Mouse (Mus musculus) forebrain, embryonic 12.5 days (tissue): ENCODE data around the gene Naa30. TPM values are rescaled to one million over a fixed set of nuclear protein-coding genes. Genes with fewer than 3 reads are reported as not detected.
"Not testable (repeated sequence)": the region's sequence is repeated elsewhere in the genome, so short reads cannot be mapped to it uniquely, and the experiment has no call there.

Source experiments
- ATAC-seq: fragments of 200-750 bp; cut with Nextera tagmentation; 2 replicates; pipeline ENCODE4 v1.8.0; 2017; ENCODE audit warnings: moderate TSS enrichment; ENCODE audit not compliant: low FRiP score
- H3K27ac ChIP-seq: fragments of 300-500 bp; sonication (generic); 2 replicates; pipeline ENCODE4 v1.5.1; 2016; ENCODE audit warnings: mild to moderate bottlenecking
- H3K27me3 ChIP-seq: fragments of 300-500 bp; sonication (generic); 2 replicates; pipeline ENCODE4 v1.6.1; 2016; ENCODE audit warnings: mild to moderate bottlenecking
- H3K36me3 ChIP-seq: fragments of 300-500 bp; sonication (generic); replicated peaks from 2 replicates; pipeline ENCODE4 v1.6.1; 2016; ENCODE audit warnings: mild to moderate bottlenecking
- H3K4me1 ChIP-seq: fragments of 300-500 bp; sonication (generic); 2 replicates; pipeline ENCODE4 v1.6.1; 2016
- H3K4me2 ChIP-seq: fragments of 300-500 bp; sonication (generic); 2 replicates; pipeline ENCODE4 v1.6.1; 2016; ENCODE audit warnings: mild to moderate bottlenecking, moderate library complexity
- H3K4me3 ChIP-seq: fragments of 300-500 bp; sonication (generic); replicated peaks from 2 replicates; pipeline ENCODE4 v1.5.1; 2016; ENCODE audit warnings: mild to moderate bottlenecking
- H3K9ac ChIP-seq: fragments of 300-500 bp; sonication (generic); 2 replicates; pipeline ENCODE4 v1.6.1; 2016; ENCODE audit warnings: mild to moderate bottlenecking
- H3K9me3 ChIP-seq: fragments of 300-500 bp; sonication (generic); 2 replicates; pipeline ENCODE4 v1.6.1; 2016
- WGBS: fragments of 180-500 bp; shearing (Covaris S2); methylation state at CpG from one replicate; pipeline ENCODE4 v1.1.7; 2016; 5-methylcytosine and 5-hydroxymethylcytosine counted together
- polyA plus RNA-seq: library from polyadenylated mRNA; unstranded; fragments of >200 nt; fragmentation: Nextera tagmentation; extraction: Ambion mirVana; gene quantifications from 2 replicates; pipeline ENCODE4 v1.2.1, GENCODE M21; 2016

The Naa30 gene
- polyA plus RNA-seq, 1 experiment from 2014 or later, result 21.9 TPM

DNA sequence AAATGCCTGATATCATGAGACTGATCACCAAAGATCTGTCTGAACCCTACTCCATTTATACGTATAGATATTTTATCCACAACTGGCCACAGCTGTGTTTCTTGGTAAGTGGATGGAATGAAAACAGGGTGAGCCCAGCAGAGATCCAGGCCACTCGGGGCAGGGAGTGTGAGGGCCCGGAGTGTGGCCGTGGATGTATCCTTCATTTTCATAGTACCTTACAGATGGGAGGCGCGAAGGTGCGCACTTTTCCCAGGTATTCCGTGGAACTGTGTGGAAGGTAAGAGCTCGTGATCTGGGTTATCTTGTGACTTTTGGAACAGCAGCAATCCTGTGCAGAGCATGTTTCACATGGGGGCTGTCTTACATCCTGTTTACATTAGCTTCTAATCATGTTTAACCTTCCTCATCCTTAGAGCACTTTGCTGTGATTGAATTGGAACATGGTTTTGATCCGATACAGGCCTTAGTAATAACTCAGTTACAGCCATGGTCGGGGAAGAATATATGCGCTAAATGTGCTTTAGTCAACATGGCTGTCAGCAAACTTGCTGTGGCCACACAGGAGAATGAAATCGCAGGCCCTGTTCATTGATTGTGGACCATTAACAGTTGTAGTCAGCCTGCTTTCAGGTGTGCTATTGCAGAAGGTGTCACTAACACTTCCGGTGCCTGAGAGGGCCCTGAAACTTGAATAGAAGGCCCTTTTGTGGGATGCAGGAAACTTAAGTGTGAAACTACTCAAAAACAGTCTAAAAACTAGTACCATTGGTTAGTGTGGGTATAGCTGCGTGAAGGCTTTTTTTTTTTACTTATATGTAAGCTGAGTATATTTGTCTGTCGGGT lies 1.5 kb downstream of the Naa30 start:
- Histone ChIP-seq H3K27me3 (no peaks in the 10 kb centered on the region), H3K36me3 (0 out of 2 replicates have a peak, but pooled peaks cover 3% of the 10 kb centered on the region), H3K27ac (peak overlapping the region; percentile 87; the same call in 1 of the 2 replicates), H3K9ac (peak overlapping the region; percentile 98), H3K4me2 (peak overlapping the region; percentile 89), H3K4me3 (peak overlapping the region; percentile 96), H3K4me1 (peaks cover 23% of the 10 kb centered on the region), H3K9me3 (no peaks in the 10 kb centered on the region)
- ATAC-seq, result no peak
- WGBS, result 67% methylated on average over 16 of the region's 16 CpGs

DNA sequence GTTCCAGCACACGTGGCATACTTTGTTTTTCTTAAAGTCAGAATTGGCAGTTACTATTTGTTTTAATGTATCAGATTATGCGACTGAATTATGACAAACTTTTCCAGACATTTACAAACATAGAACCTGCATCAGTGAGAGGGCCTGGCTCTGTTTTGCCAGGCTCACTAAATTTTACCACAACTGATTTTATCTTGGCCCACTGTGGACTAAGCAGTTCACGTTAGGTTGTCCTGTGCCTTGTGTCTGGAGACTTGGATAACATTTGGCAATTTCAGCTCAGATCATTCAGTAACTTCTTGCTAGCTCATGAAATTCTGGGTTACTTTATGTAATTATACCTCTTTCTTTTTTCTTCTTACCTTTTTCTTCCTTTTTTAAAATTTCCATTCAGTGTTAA lies 7.7 kb downstream of the Naa30 start:
- H3K4me2 ChIP-seq, result no peak overlapping the region
- 91% methylated on average over 3 of the region's 3 CpGs for WGBS
- ATAC-seq, result no peak
- H3K4me3 ChIP-seq, result no peak overlapping the region
- H3K4me1 ChIP-seq, result peaks cover 4% of the 10 kb centered on the region
- H3K27ac ChIP-seq, result no peak overlapping the region
- H3K36me3 ChIP-seq, result peaks cover 24% of the 10 kb centered on the region
- H3K27me3 ChIP-seq, result no peaks in the 10 kb centered on the region
- no peak overlapping the region for H3K9ac ChIP-seq
- H3K9me3 ChIP-seq, result no peaks in the 10 kb centered on the region

DNA sequence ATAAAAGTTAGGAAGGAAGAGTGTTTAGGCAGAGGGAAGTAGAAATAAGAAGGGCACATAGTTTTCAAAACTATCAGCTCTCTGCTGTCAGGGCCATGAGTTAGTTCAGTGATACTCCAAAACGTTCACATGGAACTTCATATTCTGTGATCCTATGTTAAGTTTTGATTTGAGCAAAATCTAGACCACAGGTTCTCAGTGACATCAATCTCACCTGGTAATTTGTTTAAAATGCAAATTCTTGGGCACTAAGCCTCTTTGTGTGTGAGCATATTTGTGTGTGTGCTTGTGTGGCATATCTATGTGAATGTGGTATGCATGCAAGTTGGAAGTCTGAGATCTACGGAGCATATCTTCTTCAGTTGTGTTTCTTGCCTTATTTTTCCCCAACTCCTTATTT lies 14.2 kb downstream of the Naa30 start:
- H3K9me3 ChIP-seq, result no peaks in the 10 kb centered on the region
- no peaks in the 10 kb centered on the region for H3K27me3 ChIP-seq
- H3K27ac ChIP-seq, result no peak overlapping the region
- H3K4me1 ChIP-seq, result no peaks in the 10 kb centered on the region
- H3K4me2 ChIP-seq, result no peak overlapping the region
- ATAC-seq, result no peak
- 94% methylated on average over 2 of the region's 2 CpGs for WGBS
- H3K9ac ChIP-seq, result no peak overlapping the region
- H3K4me3 ChIP-seq, result no peak overlapping the region
- peaks cover 38% of the 10 kb centered on the region for H3K36me3 ChIP-seq

- Histone ChIP-seq H3K27me3 (no peaks in the 10 kb centered on the region), H3K27ac (no peak overlapping the region), H3K4me2 (no peak overlapping the region), H3K36me3 (no peaks in the 10 kb centered on the region), H3K4me1 (no peaks in the 10 kb centered on the region), H3K4me3 (no peak overlapping the region), H3K9ac (no peak overlapping the region), H3K9me3 (no peaks in the 10 kb centered on the region)
- WGBS, result 84% methylated on average over 2 of the region's 2 CpGs
- no peak for ATAC-seq
Observed at GRCm38 (mm10) chr14:49197031-49197527, 25.1 kb downstream of the Naa30 start.

DNA sequence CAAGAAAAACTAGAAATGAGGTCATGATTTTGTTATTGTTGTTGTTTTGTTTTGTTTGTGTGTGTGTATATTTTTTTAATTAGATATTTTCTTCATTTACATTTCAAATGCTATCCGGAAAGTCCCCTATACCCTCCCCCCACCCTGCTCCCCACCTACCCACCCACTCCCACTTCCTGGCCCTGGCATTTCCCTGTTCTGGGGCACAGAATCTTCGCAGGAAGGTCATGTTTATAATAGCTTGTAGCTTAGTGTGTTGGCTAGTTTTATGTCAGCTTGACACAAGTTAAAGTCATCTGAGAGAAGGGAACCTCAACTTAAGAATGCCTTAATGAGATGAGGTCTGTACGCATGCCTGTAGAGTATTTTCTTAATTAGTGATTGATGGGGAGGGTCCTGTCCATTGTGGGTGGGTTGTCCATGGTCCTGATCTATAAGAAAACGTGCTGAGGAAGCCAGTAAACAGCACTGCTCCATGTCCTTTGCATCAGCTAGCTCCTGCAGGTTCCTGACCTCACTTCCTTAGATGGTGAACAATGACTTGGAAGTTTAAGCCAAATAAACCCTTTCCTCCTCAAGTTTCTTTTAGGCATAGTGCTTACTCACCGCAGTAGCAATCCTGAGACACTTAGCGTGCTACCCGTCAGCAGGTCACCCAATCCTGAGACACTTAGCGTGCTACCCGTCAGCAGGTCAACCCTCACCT lies 29.2 kb downstream of the Naa30 start:
- ATAC-seq, result no peak

GRCm38 (mm10) chr14:49210215-49210614 lies 38.2 kb downstream of the Naa30 start:
- H3K36me3 ChIP-seq, H3K9me3 ChIP-seq, ATAC-seq, H3K27ac ChIP-seq, H3K4me1 ChIP-seq, H3K9ac ChIP-seq, H3K27me3 ChIP-seq, H3K4me3 ChIP-seq, H3K4me2 ChIP-seq: not testable (repeated sequence)
- WGBS, result 90% methylated on average over 3 of the region's 3 CpGs

More for the DNA sequence above, 29.2 kb downstream of the Naa30 start:
- no peaks in the 10 kb centered on the region for H3K27me3 ChIP-seq
- H3K4me3 ChIP-seq, result no peak overlapping the region
- H3K9ac ChIP-seq, result no peak overlapping the region
- H3K4me1 ChIP-seq, result no peaks in the 10 kb centered on the region
- H3K36me3 ChIP-seq, result no peaks in the 10 kb centered on the region
- no peak overlapping the region for H3K27ac ChIP-seq
- 77% methylated on average over 9 of the region's 9 CpGs for WGBS
- no peak overlapping the region for H3K4me2 ChIP-seq
- H3K9me3 ChIP-seq, result no peaks in the 10 kb centered on the region

DNA sequence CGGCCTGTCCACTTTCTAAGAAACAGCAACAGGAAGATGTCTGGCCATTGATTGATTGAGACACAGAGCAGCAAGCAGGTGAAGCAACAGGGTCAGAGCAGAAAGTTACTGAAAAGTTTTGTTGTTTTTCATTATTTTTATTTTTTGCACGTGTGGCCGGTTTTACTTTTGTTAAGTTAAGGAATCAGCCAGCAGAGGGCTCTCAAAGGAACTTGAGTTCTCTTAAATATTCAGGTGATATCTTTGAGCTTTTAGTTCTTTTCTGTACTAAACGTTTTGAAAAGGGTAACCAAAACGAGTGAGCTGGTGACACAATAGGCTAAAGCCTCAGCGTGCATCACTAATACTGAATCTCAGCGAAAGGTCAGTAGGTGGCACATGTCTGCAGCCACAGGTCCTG lies 46.7 kb downstream of the Naa30 start:
- Histone ChIP-seq H3K27ac (no peak overlapping the region), H3K4me1 (no peaks in the 10 kb centered on the region), H3K9ac (no peak overlapping the region), H3K9me3 (no peaks in the 10 kb centered on the region), H3K27me3 (no peaks in the 10 kb centered on the region), H3K4me3 (no peak overlapping the region), H3K36me3 (no peaks in the 10 kb centered on the region), H3K4me2 (no peak overlapping the region)
- ATAC-seq, result no peak
- 72% methylated on average over 7 of the region's 7 CpGs for WGBS

DNA sequence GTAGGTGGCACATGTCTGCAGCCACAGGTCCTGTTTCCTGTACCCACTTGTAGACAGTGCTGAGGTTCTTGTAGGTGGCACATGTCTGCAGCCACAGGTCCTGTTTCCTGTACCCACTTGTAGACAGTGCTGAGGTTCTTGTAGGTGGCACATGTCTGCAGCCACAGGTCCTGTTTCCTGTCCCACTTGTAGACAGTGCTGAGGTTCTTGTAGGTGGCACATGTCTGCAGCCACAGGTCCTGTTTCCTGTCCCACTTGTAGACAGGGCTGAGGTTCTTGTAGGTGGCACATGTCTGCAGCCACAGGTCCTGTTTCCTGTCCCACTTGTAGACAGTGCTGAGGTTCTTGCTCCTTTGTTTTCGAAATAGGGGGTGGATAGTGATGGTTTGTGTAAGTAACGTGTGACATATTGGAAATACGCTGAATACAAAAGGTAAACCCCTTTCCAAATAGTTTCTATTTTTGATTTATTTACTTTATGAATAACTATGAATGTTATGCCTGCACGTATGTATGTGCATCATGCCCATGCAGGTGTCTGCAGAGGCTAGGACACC lies 47.5 kb downstream of the Naa30 start:
- H3K4me1 ChIP-seq, H3K4me3 ChIP-seq, H3K27me3 ChIP-seq, H3K4me2 ChIP-seq, ATAC-seq, H3K9me3 ChIP-seq, H3K9ac ChIP-seq, H3K36me3 ChIP-seq, H3K27ac ChIP-seq: not testable (repeated sequence)
- WGBS, result 90% methylated on average over 4 of the region's 4 CpGs

DNA sequence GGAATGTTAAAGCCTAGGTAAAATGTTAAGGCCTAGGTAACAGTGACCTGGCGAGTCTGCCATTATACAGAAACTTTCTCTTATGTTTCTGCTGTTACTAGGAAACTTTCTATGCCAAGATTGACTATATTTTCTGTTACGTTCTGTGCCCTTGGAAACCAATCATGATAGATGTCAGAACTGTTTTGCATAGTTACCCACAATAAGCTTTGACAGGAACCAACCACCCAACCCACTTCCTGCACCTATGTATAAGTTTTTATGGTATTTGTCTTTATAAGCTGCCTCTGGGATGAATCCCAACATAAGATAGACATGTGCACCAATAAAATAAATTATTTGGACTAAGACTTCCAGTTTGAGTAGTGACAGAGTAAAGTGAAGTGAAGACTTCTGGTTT lies 49.7 kb downstream of the Naa30 start:
- Histone ChIP-seq H3K4me2 (no peak overlapping the region), H3K4me1 (no peaks in the 10 kb centered on the region), H3K27ac (no peak overlapping the region), H3K27me3 (no peaks in the 10 kb centered on the region), H3K36me3 (no peaks in the 10 kb centered on the region), H3K4me3 (no peak overlapping the region), H3K9me3 (no peaks in the 10 kb centered on the region), H3K9ac (no peak overlapping the region)
- 83% methylated on average over 2 of the region's 2 CpGs for WGBS
- ATAC-seq, result no peak

DNA sequence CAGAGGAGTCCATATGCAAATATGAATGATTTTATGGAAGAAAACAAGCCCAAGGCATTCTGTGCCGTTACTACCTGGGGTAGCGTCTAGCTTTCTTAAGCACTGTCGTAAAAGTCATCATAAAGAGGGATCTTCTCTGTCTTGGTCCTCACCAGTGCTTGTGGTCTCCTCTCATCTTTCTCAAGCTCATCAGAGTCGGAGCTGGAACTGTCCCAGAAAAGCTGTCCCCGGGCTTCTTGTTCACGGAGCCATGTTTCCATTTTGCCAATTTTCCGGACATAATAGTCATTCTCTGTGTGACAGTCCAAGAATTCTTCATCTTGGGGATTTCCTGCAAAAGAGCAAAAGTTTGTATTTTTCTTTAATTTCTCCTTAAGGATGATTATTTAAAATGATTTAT lies 54.4 kb downstream of the Naa30 start:
- ATAC-seq, result no peak
- H3K27ac ChIP-seq, result no peak overlapping the region
- H3K27me3 ChIP-seq, result no peaks in the 10 kb centered on the region
- no peaks in the 10 kb centered on the region for H3K4me1 ChIP-seq
- no peaks in the 10 kb centered on the region for H3K36me3 ChIP-seq
- 92% methylated on average over 7 of the region's 7 CpGs for WGBS
- no peak overlapping the region for H3K4me2 ChIP-seq
- no peaks in the 10 kb centered on the region for H3K9me3 ChIP-seq
- no peak overlapping the region for H3K4me3 ChIP-seq
- no peak overlapping the region for H3K9ac ChIP-seq

DNA sequence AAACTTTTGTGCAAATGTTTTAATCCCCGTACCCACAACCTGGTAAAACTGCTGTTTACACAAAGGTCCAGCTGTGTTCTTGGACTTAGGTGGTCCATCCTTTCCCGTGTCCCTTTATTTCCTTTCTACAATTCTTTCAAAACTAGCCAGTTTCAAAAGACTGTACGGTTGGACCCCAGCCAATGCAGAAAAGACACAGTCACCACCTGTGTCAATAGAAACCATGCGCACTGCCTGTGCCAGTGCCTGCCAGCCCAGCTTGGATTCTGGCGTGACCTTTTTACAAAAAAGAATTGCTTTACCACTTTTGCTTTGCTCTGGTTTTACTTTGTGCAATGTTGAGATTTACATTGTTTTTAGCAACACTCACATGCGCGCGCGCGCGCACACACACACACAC lies 55.0 kb downstream of the Naa30 start:
- ATAC-seq, result no peak
- H3K36me3 ChIP-seq, result no peaks in the 10 kb centered on the region
- 83% methylated on average over 11 of the region's 11 CpGs for WGBS
- no peaks in the 10 kb centered on the region for H3K4me1 ChIP-seq
- H3K4me3 ChIP-seq, result no peak overlapping the region
- no peak overlapping the region for H3K4me2 ChIP-seq
- H3K9me3 ChIP-seq, result no peaks in the 10 kb centered on the region
- no peak overlapping the region for H3K9ac ChIP-seq
- no peak overlapping the region for H3K27ac ChIP-seq
- no peaks in the 10 kb centered on the region for H3K27me3 ChIP-seq

GRCm38 (mm10) chr14:49231845-49232244 lies 59.8 kb downstream of the Naa30 start:
- no peak overlapping the region for H3K9ac ChIP-seq
- H3K9me3 ChIP-seq, result no peaks in the 10 kb centered on the region
- H3K4me3 ChIP-seq, result no peak overlapping the region
- H3K27ac ChIP-seq, result no peak overlapping the region
- ATAC-seq, result no peak
- no peaks in the 10 kb centered on the region for H3K27me3 ChIP-seq
- no peaks in the 10 kb centered on the region for H3K36me3 ChIP-seq
- H3K4me2 ChIP-seq, result no peak overlapping the region
- WGBS, result 92% methylated on average over 3 of the region's 3 CpGs
- H3K4me1 ChIP-seq, result no peaks in the 10 kb centered on the region
